Mouse (Mus musculus) hindbrain, embryonic 16.5 days (tissue): Measurements from ENCODE around the gene 1700013G24Rik. TPM values are rescaled to one million over a fixed set of nuclear protein-coding genes. Genes with fewer than 3 reads are reported as not detected.

Experiments used
- ATAC-seq: fragments of 200-750 bp; cut with Nextera tagmentation; 2 replicates; pipeline ENCODE4 v1.8.0; 2017; ENCODE audit warnings: moderate TSS enrichment, moderate library complexity
- H3K27ac ChIP-seq: fragments of 300-500 bp; sonication (generic); 2 replicates; pipeline ENCODE4 v1.5.1; 2014; ENCODE audit warnings: low read depth, mild to moderate bottlenecking, control low read depth, low read length, moderate library complexity
- H3K27me3 ChIP-seq: fragments of 300-500 bp; sonication (generic); replicated peaks from 2 replicates; pipeline ENCODE4 v1.6.1; 2014; ENCODE audit warnings: low read length; ENCODE audit not compliant: control insufficient read depth, insufficient read depth
- H3K36me3 ChIP-seq: fragments of 300-500 bp; sonication (generic); 2 replicates; pipeline ENCODE4 v1.6.1; 2014; ENCODE audit warnings: mild to moderate bottlenecking, low read length, moderate library complexity, mixed read lengths; ENCODE audit not compliant: control insufficient read depth, insufficient read depth
- H3K4me1 ChIP-seq: fragments of 300-500 bp; sonication (generic); 2 replicates; pipeline ENCODE4 v1.6.1; 2014; ENCODE audit warnings: low read depth, low read length; ENCODE audit not compliant: control insufficient read depth, insufficient read depth
- H3K4me2 ChIP-seq: fragments of 300-500 bp; sonication (generic); 2 replicates; pipeline ENCODE4 v1.6.1; 2014; ENCODE audit warnings: mild to moderate bottlenecking, low read length, control low read depth, moderate library complexity
- H3K4me3 ChIP-seq: fragments of 300-500 bp; sonication (generic); 2 replicates; pipeline ENCODE4 v1.5.1; 2014; ENCODE audit warnings: mild to moderate bottlenecking, low read length, control low read depth, moderate library complexity
- H3K9ac ChIP-seq: fragments of 300-500 bp; sonication (generic); 2 replicates; pipeline ENCODE4 v1.6.1; 2014; ENCODE audit warnings: low read depth, mild to moderate bottlenecking, control low read depth, low read length, moderate library complexity
- H3K9me3 ChIP-seq: fragments of 300-500 bp; sonication (generic); 2 replicates; pipeline ENCODE4 v1.6.1; 2014; ENCODE audit warnings: mild to moderate bottlenecking, low read length, moderate library complexity; ENCODE audit not compliant: control insufficient read depth
- WGBS: fragments of 180-500 bp; shearing (Covaris S2); extraction: QIAGEN DNeasy Blood & Tissue Kit; methylation state at CpG from one replicate; pipeline ENCODE4 v1.1.7; 2014; 5-methylcytosine and 5-hydroxymethylcytosine counted together
- polyA plus RNA-seq: library from polyadenylated mRNA; unstranded; fragments of >200 nt; fragmentation: Nextera tagmentation; extraction: Ambion mirVana; gene quantifications from 2 replicates; pipeline ENCODE4 v1.2.1, GENCODE M21; 2015

1700013G24Rik gene
- polyA plus RNA-seq, 1 experiment from 2014 or later = not detected

- H3K9ac ChIP-seq = no peak overlapping the region
- 67% methylated on average over 6 of the region's 6 CpGs for whole genome bisulfite sequencing
- peaks cover 19% of the 10 kb centered on the region for H3K4me1 ChIP-seq
- H3K27ac ChIP-seq = no peak overlapping the region
- no peak for ATAC-seq
- no peaks in the 10 kb centered on the region for H3K9me3 ChIP-seq
- H3K27me3 ChIP-seq = 0 out of 2 replicates have a peak, but pooled peaks cover 2% of the 10 kb centered on the region
- H3K4me2 ChIP-seq = no peak overlapping the region
- no peaks in the 10 kb centered on the region for H3K36me3 ChIP-seq
- H3K4me3 ChIP-seq = no peak overlapping the region
Measured at GRCm38 (mm10) chr4:137477611-137478010, 24.5 kb downstream of the 1700013G24Rik start.

GRCm38 (mm10) chr4:137478306-137478705, 25.2 kb downstream of the 1700013G24Rik start:
- no peak overlapping the region for H3K4me3 ChIP-seq
- no peak overlapping the region for H3K27ac ChIP-seq
- 0 out of 2 replicates have a peak, but pooled peaks cover 2% of the 10 kb centered on the region for H3K27me3 ChIP-seq
- H3K9ac ChIP-seq = no peak overlapping the region
- ATAC-seq = no peak
- H3K36me3 ChIP-seq = no peaks in the 10 kb centered on the region
- no peaks in the 10 kb centered on the region for H3K9me3 ChIP-seq
- no peak overlapping the region for H3K4me2 ChIP-seq
- H3K4me1 ChIP-seq = peaks cover 19% of the 10 kb centered on the region
- 66% methylated on average over 5 of the region's 5 CpGs for WGBS

GRCm38 (mm10) chr4:137479757-137480156, 26.7 kb downstream of the 1700013G24Rik start:
- Histone ChIP-seq H3K4me3 (no peak overlapping the region), H3K27me3 (0 out of 2 replicates have a peak, but pooled peaks cover 2% of the 10 kb centered on the region), H3K27ac (no peak overlapping the region), H3K4me1 (peaks cover 23% of the 10 kb centered on the region), H3K9me3 (no peaks in the 10 kb centered on the region), H3K36me3 (no peaks in the 10 kb centered on the region), H3K9ac (no peak overlapping the region), H3K4me2 (no peak overlapping the region)
- WGBS = 10% methylated on average over 6 of the region's 6 CpGs
- no peak for ATAC-seq

- ATAC-seq = no peak
- H3K4me1 ChIP-seq = peaks cover 23% of the 10 kb centered on the region
- no peaks in the 10 kb centered on the region for H3K36me3 ChIP-seq
- H3K9me3 ChIP-seq = no peaks in the 10 kb centered on the region
- no peak overlapping the region for H3K27ac ChIP-seq
- WGBS = 22% methylated on average over 19 of the region's 19 CpGs
- 0 out of 2 replicates have a peak, but pooled peaks cover 2% of the 10 kb centered on the region for H3K27me3 ChIP-seq
- H3K9ac ChIP-seq = no peak overlapping the region; the same call in 1 of the 2 replicates
- no peak overlapping the region for H3K4me2 ChIP-seq
- no peak overlapping the region for H3K4me3 ChIP-seq
Measured at GRCm38 (mm10) chr4:137480191-137480992, 27.3 kb downstream of the 1700013G24Rik start.

GRCm38 (mm10) chr4:137480993-137481340, 27.9 kb downstream of the 1700013G24Rik start:
- Histone ChIP-seq H3K36me3 (no peaks in the 10 kb centered on the region), H3K9ac (no peak overlapping the region; the same call in 1 of the 2 replicates), H3K4me1 (peaks cover 25% of the 10 kb centered on the region), H3K4me2 (no peak overlapping the region), H3K4me3 (no peak overlapping the region), H3K27me3 (0 out of 2 replicates have a peak, but pooled peaks cover 2% of the 10 kb centered on the region), H3K9me3 (no peaks in the 10 kb centered on the region), H3K27ac (no peak overlapping the region)
- WGBS = 17% methylated on average over 1 of the region's 1 CpGs
- no peak for ATAC-seq

- 0 out of 2 replicates have a peak, but pooled peaks cover 2% of the 10 kb centered on the region for H3K27me3 ChIP-seq
- peaks cover 27% of the 10 kb centered on the region for H3K4me1 ChIP-seq
- H3K9me3 ChIP-seq = no peaks in the 10 kb centered on the region
- no peak overlapping the region for H3K9ac ChIP-seq
- H3K4me2 ChIP-seq = no peak overlapping the region
- H3K27ac ChIP-seq = no peak overlapping the region
- WGBS = 66% methylated on average over 13 of the region's 13 CpGs
- no peaks in the 10 kb centered on the region for H3K36me3 ChIP-seq
- no peak overlapping the region for H3K4me3 ChIP-seq
- ATAC-seq = no peak
Measured at GRCm38 (mm10) chr4:137481381-137482030, 28.4 kb downstream of the 1700013G24Rik start.

GRCm38 (mm10) chr4:137483871-137484270, 30.8 kb downstream of the 1700013G24Rik start:
- no peak overlapping the region for H3K9ac ChIP-seq
- WGBS = 67% methylated on average over 16 of the region's 16 CpGs
- H3K9me3 ChIP-seq = no peaks in the 10 kb centered on the region
- H3K27ac ChIP-seq = no peak overlapping the region
- H3K4me2 ChIP-seq = no peak overlapping the region
- H3K4me1 ChIP-seq = peaks cover 29% of the 10 kb centered on the region
- no peak overlapping the region for H3K4me3 ChIP-seq
- H3K27me3 ChIP-seq = 0 out of 2 replicates have a peak, but pooled peaks cover 2% of the 10 kb centered on the region
- no peak for ATAC-seq
- H3K36me3 ChIP-seq = no peaks in the 10 kb centered on the region

GRCm38 (mm10) chr4:137484586-137484985, 31.5 kb downstream of the 1700013G24Rik start:
- no peaks in the 10 kb centered on the region for H3K36me3 ChIP-seq
- peaks cover 31% of the 10 kb centered on the region for H3K4me1 ChIP-seq
- H3K4me3 ChIP-seq = no peak overlapping the region
- no peaks in the 10 kb centered on the region for H3K9me3 ChIP-seq
- no peak overlapping the region for H3K9ac ChIP-seq
- WGBS = 43% methylated on average over 7 of the region's 7 CpGs
- H3K27ac ChIP-seq = no peak overlapping the region
- 0 out of 2 replicates have a peak, but pooled peaks cover 2% of the 10 kb centered on the region for H3K27me3 ChIP-seq
- H3K4me2 ChIP-seq = no peak overlapping the region
- peak; percentile 15; the same call in 1 of the 2 replicates for ATAC-seq
